Mouse (Mus musculus) embryonic facial prominence, embryonic 12.5 days (tissue): ENCODE data around the gene Gpr84. TPM values are rescaled to one million over a fixed set of nuclear protein-coding genes. Genes with fewer than 3 reads are reported as not detected.

Experiments used
- ATAC-seq: fragments of 200-750 bp; cut with Nextera tagmentation; 2 replicates; pipeline ENCODE4 v1.8.0; 2017; ENCODE audit not compliant: insufficient number of reproducible peaks, insufficient read depth, low FRiP score, low TSS enrichment
- H3K27ac ChIP-seq: fragments of 300-500 bp; sonication (generic); 2 replicates; pipeline ENCODE4 v1.5.1; 2016; ENCODE audit warnings: mild to moderate bottlenecking
- H3K27me3 ChIP-seq: fragments of 300-500 bp; sonication (generic); 2 replicates; pipeline ENCODE4 v1.6.1; 2016; ENCODE audit warnings: mild to moderate bottlenecking, moderate library complexity
- H3K36me3 ChIP-seq: fragments of 300-500 bp; sonication (generic); 2 replicates; pipeline ENCODE4 v1.6.1; 2016; ENCODE audit warnings: mild to moderate bottlenecking
- H3K4me1 ChIP-seq: fragments of 300-500 bp; sonication (generic); 2 replicates; pipeline ENCODE4 v1.6.1; 2016
- H3K4me2 ChIP-seq: fragments of 300-500 bp; sonication (generic); replicated peaks from 2 replicates; pipeline ENCODE4 v1.6.1; 2016; ENCODE audit warnings: mild to moderate bottlenecking, moderate library complexity
- H3K4me3 ChIP-seq: fragments of 300-500 bp; sonication (generic); 2 replicates; pipeline ENCODE4 v1.5.1; 2016; ENCODE audit warnings: mild to moderate bottlenecking
- H3K9ac ChIP-seq: fragments of 300-500 bp; sonication (generic); 2 replicates; pipeline ENCODE4 v1.6.1; 2016; ENCODE audit warnings: mild to moderate bottlenecking, moderate library complexity
- H3K9me3 ChIP-seq: fragments of 300-500 bp; sonication (generic); 2 replicates; pipeline ENCODE4 v1.6.1; 2016; ENCODE audit warnings: mild to moderate bottlenecking, moderate library complexity
- WGBS: fragments of 180-500 bp; shearing (Covaris S2); methylation state at CpG from one replicate; pipeline ENCODE4 v1.1.7; 2016; 5-methylcytosine and 5-hydroxymethylcytosine counted together
- polyA plus RNA-seq: library from polyadenylated mRNA; unstranded; fragments of >200 nt; fragmentation: Nextera tagmentation; extraction: Ambion mirVana; gene quantifications from 2 replicates; pipeline ENCODE4 v1.2.1, GENCODE M21; 2016

The Gpr84 gene
- polyA plus RNA-seq, 1 experiment from 2014 or later: 0.67 TPM

DNA sequence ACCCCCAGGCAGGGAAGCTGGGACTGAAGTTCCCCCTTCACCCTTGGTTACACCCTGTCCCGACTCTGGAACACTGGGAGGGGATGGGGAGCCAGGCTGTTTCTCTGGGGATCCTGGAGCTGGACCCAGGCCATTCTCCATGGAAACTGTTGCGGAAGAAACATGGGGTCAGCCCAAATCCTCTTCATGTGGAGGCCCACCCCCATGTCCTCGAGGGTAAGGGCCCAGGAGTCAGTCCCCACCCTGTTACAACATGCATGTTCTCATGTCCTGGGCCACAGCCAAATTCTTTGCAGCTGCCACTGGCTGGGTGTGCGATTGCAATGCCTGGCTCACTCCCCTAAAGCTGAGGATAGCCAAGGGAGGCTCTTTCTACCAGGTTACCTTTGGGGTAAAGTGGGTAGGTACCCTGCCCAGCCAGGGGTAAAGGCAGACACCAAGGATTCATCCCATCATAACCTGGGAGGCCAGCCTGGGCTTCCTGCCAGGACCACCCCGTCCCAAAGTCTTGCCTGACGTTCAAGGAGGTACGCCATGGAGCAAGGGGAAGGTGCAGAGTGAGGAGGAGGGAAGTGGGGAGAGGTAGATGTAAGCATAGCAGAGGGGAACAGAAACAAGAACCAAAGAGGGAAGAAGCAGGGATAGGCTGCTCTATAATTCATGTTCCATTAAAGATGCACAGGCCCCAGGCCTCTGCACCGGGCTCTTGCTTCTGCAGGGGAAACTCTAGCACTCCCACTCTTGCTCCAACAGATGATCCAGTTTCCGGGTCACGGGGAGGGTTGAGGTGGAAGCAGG is 5.8 kb upstream of the Gpr84 start:
- Histone ChIP-seq H3K4me3 (no peak overlapping the region), H3K27ac (no peak overlapping the region), H3K9me3 (no peaks in the 10 kb centered on the region), H3K4me2 (no peak overlapping the region), H3K27me3 (no peaks in the 10 kb centered on the region; the same call in 1 of the 2 replicates), H3K4me1 (peaks cover 19% of the 10 kb centered on the region), H3K36me3 (peaks cover 34% of the 10 kb centered on the region), H3K9ac (no peak overlapping the region; the same call in 1 of the 2 replicates)
- WGBS: 71% methylated on average over 10 of the region's 10 CpGs
- no peak for ATAC-seq

DNA sequence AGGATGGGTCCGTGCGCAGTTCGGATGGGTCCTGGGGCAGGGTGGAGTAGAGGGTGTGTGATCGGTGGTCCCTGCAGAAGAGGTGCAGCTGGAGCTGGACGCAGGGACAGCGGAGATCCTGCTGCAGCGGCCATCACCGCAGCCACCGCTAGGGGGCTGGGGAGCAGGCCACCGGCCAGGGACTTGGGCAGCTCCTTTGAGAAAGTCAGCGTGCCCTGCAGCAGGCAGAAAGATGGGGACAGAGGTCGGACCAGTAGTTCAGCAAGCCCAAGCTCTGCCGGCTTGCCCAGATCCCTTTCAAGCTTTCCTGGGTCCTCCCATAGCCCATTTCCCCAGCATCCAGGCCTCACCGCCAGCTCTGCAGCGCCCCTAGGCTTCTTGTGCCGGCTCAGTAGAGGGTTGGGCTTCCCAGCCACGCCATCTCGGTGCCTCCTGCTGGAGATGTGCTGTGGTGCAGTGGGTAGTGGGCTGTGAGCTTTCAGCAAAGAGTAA is 4.6 kb upstream of the Gpr84 start:
- peaks cover 15% of the 10 kb centered on the region for H3K4me1 ChIP-seq
- peaks cover 32% of the 10 kb centered on the region for H3K36me3 ChIP-seq
- H3K4me2 ChIP-seq: peak overlapping the region; percentile 44
- ATAC-seq: peak; percentile 71
- no peak overlapping the region for H3K27ac ChIP-seq
- WGBS: 4% methylated on average over 18 of the region's 18 CpGs
- H3K9ac ChIP-seq: peak overlapping the region; percentile 30; the same call in 1 of the 2 replicates
- H3K9me3 ChIP-seq: no peaks in the 10 kb centered on the region
- H3K4me3 ChIP-seq: peak overlapping the region; percentile 22
- no peaks in the 10 kb centered on the region; the same call in 1 of the 2 replicates for H3K27me3 ChIP-seq

GRCm38 (mm10) chr15:103314181-103314580 is 3.8 kb upstream of the Gpr84 start:
- peak overlapping the region; percentile 44 for H3K4me2 ChIP-seq
- peaks cover 3% of the 10 kb centered on the region; the same call in 1 of the 2 replicates for H3K27me3 ChIP-seq
- H3K27ac ChIP-seq: 0 out of 2 replicates have a peak overlapping the region, but pooled peaks have one; percentile 11
- H3K4me3 ChIP-seq: peak overlapping the region; percentile 22; the same call in 1 of the 2 replicates
- peaks cover 15% of the 10 kb centered on the region for H3K4me1 ChIP-seq
- H3K9ac ChIP-seq: peak overlapping the region; percentile 30; the same call in 1 of the 2 replicates
- WGBS: 44% methylated on average over 21 of the region's 22 CpGs
- peaks cover 30% of the 10 kb centered on the region for H3K36me3 ChIP-seq
- ATAC-seq: no peak
- H3K9me3 ChIP-seq: no peaks in the 10 kb centered on the region

DNA sequence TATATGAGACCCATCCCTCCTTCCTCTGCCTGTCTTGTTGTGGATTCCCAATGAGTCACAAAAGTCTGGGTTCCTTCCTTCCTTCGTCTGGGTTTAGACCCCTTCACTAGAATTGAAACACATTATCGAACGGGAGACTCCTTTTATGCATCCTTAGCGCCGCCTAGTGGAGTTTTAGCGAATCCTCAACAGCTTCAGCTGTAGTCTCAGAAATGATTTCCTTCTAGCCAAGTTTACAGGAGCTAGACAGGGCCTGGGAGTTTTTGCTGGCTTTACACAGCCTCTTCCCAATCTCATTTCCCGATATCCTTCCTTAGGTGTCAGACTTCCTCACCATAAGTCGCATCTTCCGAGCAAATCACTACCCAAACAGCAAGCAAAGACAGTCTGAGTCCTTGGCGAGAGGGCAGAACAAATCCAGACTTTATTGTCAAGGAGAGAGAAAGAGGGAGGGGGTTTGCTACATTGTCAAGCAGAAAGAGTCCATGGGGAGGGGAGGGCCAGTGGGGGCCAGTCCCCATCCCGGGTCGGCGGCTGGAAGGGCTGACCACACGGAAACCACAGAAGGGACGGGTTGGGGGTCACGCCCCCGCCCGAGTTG is 3.2 kb upstream of the Gpr84 start:
- Histone ChIP-seq H3K4me2 (peak overlapping the region; percentile 44), H3K4me3 (no peak overlapping the region), H3K36me3 (peaks cover 30% of the 10 kb centered on the region), H3K9ac (no peak overlapping the region), H3K27me3 (peaks cover 8% of the 10 kb centered on the region; the same call in 1 of the 2 replicates), H3K27ac (0 out of 2 replicates have a peak overlapping the region, but pooled peaks have one; percentile 11), H3K4me1 (peaks cover 20% of the 10 kb centered on the region), H3K9me3 (no peaks in the 10 kb centered on the region)
- WGBS: 20% methylated on average over 18 of the region's 18 CpGs
- ATAC-seq: no peak

DNA sequence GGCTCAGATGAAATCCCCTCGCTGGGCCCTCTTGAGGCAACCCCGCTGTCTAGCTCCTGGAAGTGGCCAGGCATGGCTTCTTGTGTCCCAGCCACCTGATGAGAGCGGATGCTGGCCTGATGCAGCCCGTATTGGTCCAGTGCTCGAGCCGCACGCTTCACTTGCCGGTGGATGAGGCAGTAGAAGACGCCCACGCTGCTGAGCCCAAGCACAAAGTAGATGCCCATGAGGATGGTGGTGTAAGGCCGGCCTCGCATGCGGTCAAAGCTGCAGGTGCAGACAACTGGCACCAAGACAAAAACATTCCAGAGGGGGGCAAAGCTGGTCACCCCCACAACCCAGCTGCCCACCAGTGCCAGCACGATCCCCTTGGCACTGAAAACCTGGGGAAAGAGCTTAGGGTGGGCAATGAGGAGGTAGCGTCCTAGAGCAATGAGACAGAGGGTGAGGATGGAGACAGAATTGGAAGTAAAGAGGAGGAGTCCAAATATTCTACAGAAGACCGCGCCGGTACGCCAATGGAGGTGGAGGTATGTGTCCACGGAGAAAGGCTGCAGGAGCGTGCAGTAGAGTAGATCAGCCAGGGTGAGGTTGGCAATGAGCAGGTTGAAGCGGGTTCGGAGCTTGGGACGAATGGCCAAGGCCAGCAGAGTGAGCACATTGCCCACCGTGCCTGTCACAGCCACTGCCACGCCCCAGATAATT is 1.4 kb downstream of the Gpr84 start:
- H3K9me3 ChIP-seq: no peaks in the 10 kb centered on the region
- peaks cover 25% of the 10 kb centered on the region for H3K4me1 ChIP-seq
- H3K27me3 ChIP-seq: peaks cover 8% of the 10 kb centered on the region; the same call in 1 of the 2 replicates
- H3K27ac ChIP-seq: no peak overlapping the region
- ATAC-seq: no peak
- H3K36me3 ChIP-seq: no peaks in the 10 kb centered on the region
- WGBS: 66% methylated on average over 26 of the region's 26 CpGs
- H3K4me2 ChIP-seq: peak overlapping the region; percentile 30
- peak overlapping the region; percentile 34; the same call in 1 of the 2 replicates for H3K9ac ChIP-seq
- 0 out of 2 replicates have a peak overlapping the region, but pooled peaks have one; percentile 3 for H3K4me3 ChIP-seq

GRCm38 (mm10) chr15:103308056-103308875 is 2.1 kb downstream of the Gpr84 start:
- H3K9me3 ChIP-seq: no peaks in the 10 kb centered on the region
- WGBS: 44% methylated on average over 28 of the region's 28 CpGs
- peak overlapping the region; percentile 34; the same call in 1 of the 2 replicates for H3K9ac ChIP-seq
- H3K4me1 ChIP-seq: peaks cover 29% of the 10 kb centered on the region
- 0 out of 2 replicates have a peak overlapping the region, but pooled peaks have one; percentile 3 for H3K4me3 ChIP-seq
- H3K27me3 ChIP-seq: peaks cover 8% of the 10 kb centered on the region; the same call in 1 of the 2 replicates
- no peak for ATAC-seq
- no peak overlapping the region for H3K27ac ChIP-seq
- peak overlapping the region; percentile 30 for H3K4me2 ChIP-seq
- H3K36me3 ChIP-seq: no peaks in the 10 kb centered on the region

DNA sequence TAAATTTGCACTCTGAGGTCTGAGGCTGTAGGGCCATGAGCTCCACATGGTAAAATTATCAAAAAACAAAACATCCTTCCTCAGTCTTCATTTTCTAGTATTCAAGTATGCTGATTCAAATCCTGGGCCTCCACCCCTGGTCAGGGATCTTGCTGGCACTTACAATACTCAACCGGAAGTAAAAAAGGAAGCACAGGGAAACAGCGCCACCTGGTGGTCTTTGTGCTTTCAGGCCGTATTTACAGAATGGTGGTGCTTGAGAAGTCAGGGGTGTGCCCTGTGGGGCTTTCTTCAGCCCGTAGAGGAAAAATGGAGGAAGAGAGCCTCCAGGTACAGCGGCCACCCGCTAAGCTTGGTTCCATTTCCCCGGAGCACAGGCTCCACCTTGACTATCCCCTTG is 3.3 kb downstream of the Gpr84 start:
- under 1% methylated on average over 7 of the region's 7 CpGs for WGBS
- ATAC-seq: no peak
- H3K9me3 ChIP-seq: no peaks in the 10 kb centered on the region
- 0 out of 2 replicates have a peak overlapping the region, but pooled peaks have one; percentile 55 for H3K27ac ChIP-seq
- no peak overlapping the region for H3K4me3 ChIP-seq
- no peak overlapping the region for H3K4me2 ChIP-seq
- peaks cover 41% of the 10 kb centered on the region for H3K4me1 ChIP-seq
- no peaks in the 10 kb centered on the region for H3K36me3 ChIP-seq
- H3K9ac ChIP-seq: no peak overlapping the region
- H3K27me3 ChIP-seq: peaks cover 8% of the 10 kb centered on the region; the same call in 1 of the 2 replicates

DNA sequence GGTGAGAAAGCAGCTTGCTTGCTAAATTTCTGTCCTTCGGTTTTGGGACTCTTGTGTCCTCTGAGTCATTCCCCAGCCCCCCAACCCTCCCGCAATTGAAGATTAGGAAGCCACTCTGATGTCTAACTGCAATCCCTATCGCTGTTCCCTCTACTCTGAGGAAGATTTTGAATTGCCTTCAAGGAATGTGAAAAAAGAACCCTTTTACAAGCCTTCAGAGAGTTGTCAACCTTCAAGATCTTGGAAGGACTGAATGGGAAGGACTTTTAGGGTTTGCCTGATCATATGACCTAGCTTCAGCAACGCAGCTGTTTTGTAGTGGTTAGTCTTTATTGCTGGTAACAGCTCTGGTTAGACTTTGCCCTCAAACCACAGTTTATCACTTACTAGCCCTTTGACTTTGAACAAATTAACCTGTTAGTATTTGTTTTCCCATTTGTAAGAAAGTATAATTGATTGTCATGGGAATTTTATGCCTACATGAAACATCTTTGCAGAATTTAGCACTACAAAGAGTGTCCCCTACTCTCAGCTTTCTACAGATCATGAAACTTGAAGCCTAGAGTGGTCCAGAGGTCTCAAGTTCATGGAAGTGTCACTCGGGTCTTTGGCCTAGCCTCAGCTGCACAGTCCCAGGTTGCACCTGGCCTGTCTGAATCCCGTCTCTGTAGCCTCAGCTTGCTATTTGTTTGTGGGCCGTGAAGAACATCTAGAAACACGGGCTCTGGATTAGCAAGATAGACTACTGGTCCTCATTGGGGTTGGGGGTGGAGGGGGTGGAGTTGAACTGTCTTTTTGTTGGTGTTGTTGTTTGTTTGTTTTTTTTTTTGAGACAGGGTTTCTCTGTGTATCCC is 4.4 kb downstream of the Gpr84 start:
- Histone ChIP-seq H3K4me1 (peaks cover 52% of the 10 kb centered on the region), H3K27me3 (peaks cover 8% of the 10 kb centered on the region; the same call in 1 of the 2 replicates), H3K27ac (peak overlapping the region; percentile 96), H3K4me3 (peak overlapping the region; percentile 45), H3K9me3 (no peaks in the 10 kb centered on the region), H3K4me2 (peak overlapping the region; percentile 73), H3K36me3 (no peaks in the 10 kb centered on the region), H3K9ac (peak overlapping the region; percentile 65)
- no peak for ATAC-seq
- 25% methylated on average over 8 of the region's 8 CpGs for WGBS

GRCm38 (mm10) chr15:103305070-103305678 is 5.2 kb downstream of the Gpr84 start:
- H3K9me3 ChIP-seq: no peaks in the 10 kb centered on the region
- under 1% methylated on average over 70 of the region's 71 CpGs for WGBS
- peak overlapping the region; percentile 73 for H3K4me2 ChIP-seq
- H3K27ac ChIP-seq: peak overlapping the region; percentile 96
- ATAC-seq: peak; percentile 92
- peak overlapping the region; percentile 74 for H3K9ac ChIP-seq
- peak overlapping the region; percentile 45 for H3K4me3 ChIP-seq
- peaks cover 8% of the 10 kb centered on the region; the same call in 1 of the 2 replicates for H3K27me3 ChIP-seq
- no peaks in the 10 kb centered on the region for H3K36me3 ChIP-seq
- H3K4me1 ChIP-seq: peaks cover 60% of the 10 kb centered on the region
